Mouse (Mus musculus) midbrain, embryonic 13.5 days (tissue): Measurements from ENCODE around the gene Slc39a3. TPM values are rescaled to one million over a fixed set of nuclear protein-coding genes. Genes with fewer than 3 reads are reported as not detected.

Source experiments
- ATAC-seq: fragments of 200-750 bp; cut with Nextera tagmentation; 2 replicates; pipeline ENCODE4 v1.8.0; 2017; ENCODE audit warnings: mild to moderate bottlenecking, moderate TSS enrichment, moderate library complexity
- H3K27ac ChIP-seq: fragments of 300-500 bp; sonication (generic); 2 replicates; pipeline ENCODE4 v1.5.1; 2015; ENCODE audit warnings: inconsistent platforms, mild to moderate bottlenecking, moderate library complexity
- H3K27me3 ChIP-seq: fragments of 300-500 bp; sonication (generic); 2 replicates; pipeline ENCODE4 v1.6.1; 2015; ENCODE audit warnings: mild to moderate bottlenecking, inconsistent platforms
- H3K36me3 ChIP-seq: fragments of 300-500 bp; sonication (generic); 2 replicates; pipeline ENCODE4 v1.6.1; 2015; ENCODE audit warnings: mild to moderate bottlenecking, inconsistent platforms
- H3K4me1 ChIP-seq: fragments of 300-500 bp; sonication (generic); replicated peaks from 2 replicates; pipeline ENCODE4 v1.6.1; 2015; ENCODE audit warnings: inconsistent platforms
- H3K4me2 ChIP-seq: fragments of 300-500 bp; sonication (generic); replicated peaks from 2 replicates; pipeline ENCODE4 v1.6.1; 2015; ENCODE audit warnings: moderate library complexity, mild to moderate bottlenecking, inconsistent platforms
- H3K4me3 ChIP-seq: fragments of 300-500 bp; sonication (generic); replicated peaks from 2 replicates; pipeline ENCODE4 v1.5.1; 2015; ENCODE audit warnings: mild to moderate bottlenecking, inconsistent platforms
- H3K9ac ChIP-seq: fragments of 300-500 bp; sonication (generic); replicated peaks from 2 replicates; pipeline ENCODE4 v1.6.1; 2015; ENCODE audit warnings: mild to moderate bottlenecking, inconsistent platforms
- H3K9me3 ChIP-seq: fragments of 300-500 bp; sonication (generic); 2 replicates; pipeline ENCODE4 v1.6.1; 2016; ENCODE audit warnings: mild to moderate bottlenecking, inconsistent platforms
- WGBS: fragments of 180-500 bp; shearing (Covaris S2); methylation state at CpG from one replicate; pipeline ENCODE4 v1.1.7; 2015; 5-methylcytosine and 5-hydroxymethylcytosine counted together
- polyA plus RNA-seq: library from polyadenylated mRNA; unstranded; fragments of >200 nt; fragmentation: Nextera tagmentation; extraction: Ambion mirVana; gene quantifications from 2 replicates; pipeline ENCODE4 v1.2.1, GENCODE M21; 2015

Gene Slc39a3
- polyA plus RNA-seq, 1 experiment from 2014 or later: 43.5 TPM

- Histone ChIP-seq H3K27me3 (peaks cover 31% of the 10 kb centered on the region), H3K4me1 (peaks cover 14% of the 10 kb centered on the region), H3K9me3 (no peaks in the 10 kb centered on the region), H3K27ac (no peak overlapping the region), H3K4me2 (no peak overlapping the region), H3K9ac (no peak overlapping the region), H3K4me3 (no peak overlapping the region), H3K36me3 (0 out of 2 replicates have a peak, but pooled peaks cover 4% of the 10 kb centered on the region)
- ATAC-seq: no peak
- 82% methylated on average over 6 of the region's 6 CpGs for WGBS
Observed at GRCm38 (mm10) chr10:81019687-81020086, 17.5 kb downstream of the Slc39a3 start.

GRCm38 (mm10) chr10:81018326-81018725 lies 18.9 kb downstream of the Slc39a3 start:
- Histone ChIP-seq H3K36me3 (0 out of 2 replicates have a peak, but pooled peaks cover 4% of the 10 kb centered on the region), H3K9ac (no peak overlapping the region), H3K4me3 (no peak overlapping the region), H3K27me3 (peaks cover 17% of the 10 kb centered on the region), H3K4me2 (no peak overlapping the region), H3K27ac (no peak overlapping the region), H3K4me1 (peaks cover 15% of the 10 kb centered on the region), H3K9me3 (no peaks in the 10 kb centered on the region)
- ATAC-seq: no peak
- WGBS: 50% methylated on average over 10 of the region's 10 CpGs

- H3K4me2 ChIP-seq: no peak overlapping the region
- no peak overlapping the region for H3K4me3 ChIP-seq
- no peaks in the 10 kb centered on the region for H3K9me3 ChIP-seq
- WGBS: 9% methylated on average over 7 of the region's 7 CpGs
- H3K9ac ChIP-seq: no peak overlapping the region
- peaks cover 8% of the 10 kb centered on the region; the same call in 1 of the 2 replicates for H3K27me3 ChIP-seq
- peaks cover 10% of the 10 kb centered on the region; the same call in 1 of the 2 replicates for H3K4me1 ChIP-seq
- 0 out of 2 replicates have a peak, but pooled peaks cover 4% of the 10 kb centered on the region for H3K36me3 ChIP-seq
- no peak for ATAC-seq
- no peak overlapping the region for H3K27ac ChIP-seq
Observed at GRCm38 (mm10) chr10:81016645-81017044, 20.6 kb downstream of the Slc39a3 start.

GRCm38 (mm10) chr10:81015666-81016065 lies 21.6 kb downstream of the Slc39a3 start:
- no peak overlapping the region for H3K4me2 ChIP-seq

GRCm38 (mm10) chr10:81014393-81015384 lies 22.5 kb downstream of the Slc39a3 start, which contains the start of gene Gng7:
Gng7 (minus strand) TSS chr10:81014945.
- ATAC-seq: peak; percentile 94

More at GRCm38 (mm10) chr10:81015666-81016065, 21.6 kb downstream of the Slc39a3 start:
- Histone ChIP-seq H3K4me1 (peaks cover 10% of the 10 kb centered on the region; the same call in 1 of the 2 replicates), H3K9ac (no peak overlapping the region), H3K27me3 (peaks cover 4% of the 10 kb centered on the region; the same call in 1 of the 2 replicates), H3K27ac (no peak overlapping the region), H3K36me3 (0 out of 2 replicates have a peak, but pooled peaks cover 2% of the 10 kb centered on the region), H3K9me3 (no peaks in the 10 kb centered on the region), H3K4me3 (no peak overlapping the region)
- WGBS: 95% methylated on average over 2 of the region's 2 CpGs
- no peak for ATAC-seq

GRCm38 (mm10) chr10:81010851-81011250 lies 26.4 kb downstream of the Slc39a3 start:
- Histone ChIP-seq H3K36me3 (no peaks in the 10 kb centered on the region), H3K9me3 (no peaks in the 10 kb centered on the region), H3K9ac (no peak overlapping the region), H3K4me2 (no peak overlapping the region), H3K27me3 (peaks cover 4% of the 10 kb centered on the region; the same call in 1 of the 2 replicates), H3K4me1 (peaks cover 10% of the 10 kb centered on the region; the same call in 1 of the 2 replicates), H3K27ac (no peak overlapping the region), H3K4me3 (no peak overlapping the region)
- no peak for ATAC-seq
- 68% methylated on average over 6 of the region's 6 CpGs for WGBS

More at GRCm38 (mm10) chr10:81014393-81015384, 22.5 kb downstream of the Slc39a3 start, which contains the start of gene Gng7:
- WGBS: 9% methylated on average over 31 of the region's 31 CpGs
- H3K4me2 ChIP-seq: peak within 1 kb of the TSS; percentile 60
- H3K4me3 ChIP-seq: peak within 1 kb of the TSS; percentile 39
- H3K9me3 ChIP-seq: no peaks in the 10 kb centered on the region
- H3K27me3 ChIP-seq: peaks cover 4% of the 10 kb centered on the region; the same call in 1 of the 2 replicates
- peak within 1 kb of the TSS; percentile 61 for H3K9ac ChIP-seq
- peaks cover 10% of the 10 kb centered on the region; the same call in 1 of the 2 replicates for H3K4me1 ChIP-seq
- no peak within 1 kb of the TSS for H3K27ac ChIP-seq
- H3K36me3 ChIP-seq: no peaks in the 10 kb centered on the region

- 40% methylated on average over 7 of the region's 7 CpGs for WGBS
- no peak overlapping the region for H3K27ac ChIP-seq
- ATAC-seq: no peak
- no peak overlapping the region for H3K4me2 ChIP-seq
- H3K9ac ChIP-seq: no peak overlapping the region
- H3K9me3 ChIP-seq: no peaks in the 10 kb centered on the region
- H3K4me1 ChIP-seq: no peaks in the 10 kb centered on the region
- no peak overlapping the region for H3K4me3 ChIP-seq
- H3K36me3 ChIP-seq: no peaks in the 10 kb centered on the region
- no peaks in the 10 kb centered on the region for H3K27me3 ChIP-seq
Observed at GRCm38 (mm10) chr10:81007240-81007639, 30.0 kb downstream of the Slc39a3 start.

GRCm38 (mm10) chr10:81006005-81006677 lies 31.1 kb downstream of the Slc39a3 start:
- Histone ChIP-seq H3K27ac (no peak overlapping the region), H3K9me3 (no peaks in the 10 kb centered on the region), H3K4me3 (no peak overlapping the region), H3K27me3 (no peaks in the 10 kb centered on the region), H3K9ac (no peak overlapping the region), H3K4me2 (no peak overlapping the region), H3K36me3 (no peaks in the 10 kb centered on the region), H3K4me1 (peaks cover 7% of the 10 kb centered on the region)
- ATAC-seq: no peak
- WGBS: 91% methylated on average over 7 of the region's 7 CpGs

GRCm38 (mm10) chr10:81001161-81001560 lies 36.1 kb downstream of the Slc39a3 start:
- Histone ChIP-seq H3K9me3 (no peaks in the 10 kb centered on the region), H3K4me1 (peaks cover 25% of the 10 kb centered on the region), H3K4me2 (no peak overlapping the region), H3K27me3 (peaks cover 15% of the 10 kb centered on the region; the same call in 1 of the 2 replicates), H3K36me3 (no peaks in the 10 kb centered on the region), H3K27ac (no peak overlapping the region), H3K4me3 (no peak overlapping the region), H3K9ac (peak overlapping the region; percentile 32; the same call in 1 of the 2 replicates)
- no peak for ATAC-seq
- WGBS: 27% methylated on average over 10 of the region's 10 CpGs

- ATAC-seq: 0 out of 2 replicates have a peak, but pooled peaks have one; percentile 1
- no peak overlapping the region for H3K27ac ChIP-seq
Observed at GRCm38 (mm10) chr10:81000197-81001062, 36.8 kb downstream of the Slc39a3 start.

More at GRCm38 (mm10) chr10:81000197-81001062, 36.8 kb downstream of the Slc39a3 start:
- WGBS: 50% methylated on average over 28 of the region's 28 CpGs
- Histone ChIP-seq H3K9ac (peak overlapping the region; percentile 32; the same call in 1 of the 2 replicates), H3K4me2 (no peak overlapping the region), H3K4me1 (peaks cover 25% of the 10 kb centered on the region), H3K27me3 (peaks cover 15% of the 10 kb centered on the region; the same call in 1 of the 2 replicates), H3K4me3 (no peak overlapping the region), H3K9me3 (no peaks in the 10 kb centered on the region), H3K36me3 (no peaks in the 10 kb centered on the region)
